Mouse (Mus musculus) C2C12 (cell line): ENCODE measurements around the gene Pitpnm1.

Source experiments
- CEBPB ChIP-seq: IDR thresholded peaks from one replicate; pipeline ENCODE4 v1.6.1; 2011; ENCODE audit warnings: low read depth, mild to moderate bottlenecking, control low read depth, moderate library complexity
- CTCF ChIP-seq: IDR thresholded peaks from one replicate; pipeline ENCODE4 v1.5.1; 2011; ENCODE audit not compliant: control insufficient read depth, insufficient read depth, insufficient read length
- FOSL1 ChIP-seq: IDR thresholded peaks from one replicate; pipeline ENCODE4 v1.8.0; 2011; ENCODE audit warnings: mild to moderate bottlenecking, low read length; ENCODE audit not compliant: poor library complexity, insufficient read depth, severe bottlenecking
- MAX ChIP-seq: IDR thresholded peaks from one replicate; pipeline ENCODE4 v1.6.1; 2011; ENCODE audit warnings: mild to moderate bottlenecking, control low read depth
- MYOD1 ChIP-seq: IDR thresholded peaks from one replicate; pipeline ENCODE4 v1.6.1; 2011; ENCODE audit warnings: low read depth; ENCODE audit not compliant: control insufficient read depth, insufficient read length
- MYOG ChIP-seq: IDR thresholded peaks from one replicate; pipeline ENCODE4 v1.6.1; 2011; ENCODE audit not compliant: control insufficient read depth, insufficient read length; ENCODE audit errors: extremely low read depth
- USF1 ChIP-seq: IDR thresholded peaks from one replicate; pipeline ENCODE4 v1.6.1; 2011; ENCODE audit warnings: low read depth, mild to moderate bottlenecking, control low read depth, moderate library complexity

DNA sequence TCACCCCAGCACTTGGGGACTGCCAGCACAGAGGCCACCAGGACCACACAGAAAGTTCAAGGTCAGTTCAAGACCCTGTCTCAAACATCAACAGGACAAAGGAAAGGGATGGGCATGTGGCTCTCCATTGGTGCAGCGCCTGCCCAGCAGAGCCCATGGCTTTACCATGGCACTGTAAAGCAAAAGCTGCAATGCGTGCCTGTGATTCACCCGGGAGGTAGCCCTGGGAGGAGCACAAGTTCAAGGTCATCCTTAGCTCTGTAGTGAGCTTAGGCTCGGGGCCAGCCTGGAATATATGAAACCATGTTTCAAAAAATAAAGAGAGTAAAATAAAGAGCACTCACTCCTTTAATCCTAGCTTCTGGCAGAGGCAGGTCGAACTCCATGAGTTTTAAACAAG is 52.1 kb downstream of the Pitpnm1 start:
- TF ChIP-seq USF1: no peak
- no peak for TF ChIP-seq CTCF
- TF ChIP-seq MYOG: no peak
- TF ChIP-seq MYOD1: no peak
- no peak for TF ChIP-seq FOSL1
- TF ChIP-seq MAX: no peak
- TF ChIP-seq CEBPB: no peak
